Mouse (Mus musculus) brown adipose tissue, adult 24 weeks (tissue): ENCODE results near the gene Rab37. TPM values are rescaled to one million over a fixed set of nuclear protein-coding genes. Genes with fewer than 3 reads are reported as not detected.

Experiments used
- H3K27ac ChIP-seq: fragments of 200-500 bp; replicated peaks from 2 replicates; pipeline ENCODE4 v1.5.1; 2012; ENCODE audit warnings: low read depth, mild to moderate bottlenecking, low read length
- H3K4me1 ChIP-seq: fragments of 200-500 bp; 2 replicates; pipeline ENCODE4 v1.6.1; 2012; ENCODE audit warnings: low read length, mixed read lengths; ENCODE audit not compliant: control insufficient read depth, insufficient read depth, insufficient read length
- H3K4me3 ChIP-seq: fragments of 200-500 bp; 2 replicates; pipeline ENCODE4 v1.5.1; 2012; ENCODE audit warnings: low read depth, mild to moderate bottlenecking, low read length, moderate library complexity; ENCODE audit not compliant: insufficient read depth
- polyA plus RNA-seq: library from polyadenylated mRNA; stranded (reverse); fragments of >200 nt; gene quantifications from 2 replicates; pipeline ENCODE4 v1.2.4, GENCODE M21; 2012; ENCODE audit not compliant: missing spikeins, insufficient read depth, insufficient read length

The Rab37 gene
- polyA plus RNA-seq, 1 experiment, result 0.79 TPM

- no peaks in the 10 kb centered on the region for H3K4me1 ChIP-seq
- H3K27ac ChIP-seq, result no peak overlapping the region
- H3K4me3 ChIP-seq, result no peak overlapping the region
Measured at GRCm38 (mm10) chr11:115138597-115139262, 47.5 kb downstream of the Rab37 start.

GRCm38 (mm10) chr11:115141970-115142369, 50.7 kb downstream of the Rab37 start:
- H3K4me1 ChIP-seq, result no peaks in the 10 kb centered on the region
- no peak overlapping the region for H3K27ac ChIP-seq
- H3K4me3 ChIP-seq, result no peak overlapping the region

- no peaks in the 10 kb centered on the region for H3K4me1 ChIP-seq
- no peak overlapping the region for H3K4me3 ChIP-seq
- no peak overlapping the region for H3K27ac ChIP-seq
Measured at GRCm38 (mm10) chr11:115147813-115148212, 56.6 kb downstream of the Rab37 start.

GRCm38 (mm10) chr11:115150741-115151254, 59.6 kb downstream of the Rab37 start:
- Histone ChIP-seq H3K4me3 (no peak overlapping the region), H3K4me1 (no peaks in the 10 kb centered on the region), H3K27ac (no peak overlapping the region)

- H3K4me1 ChIP-seq, result no peaks in the 10 kb centered on the region
- H3K4me3 ChIP-seq, result peak overlapping the region; percentile 47
- H3K27ac ChIP-seq, result no peak overlapping the region
Measured at GRCm38 (mm10) chr11:115151755-115152429, 60.7 kb downstream of the Rab37 start.

GRCm38 (mm10) chr11:115153088-115153487, 61.9 kb downstream of the Rab37 start:
- Histone ChIP-seq H3K4me3 (no peak overlapping the region), H3K4me1 (no peaks in the 10 kb centered on the region)

GRCm38 (mm10) chr11:115153699-115154292, 62.6 kb downstream of the Rab37 start:
- peak overlapping the region; percentile 32 for H3K4me3 ChIP-seq
- no peak overlapping the region for H3K27ac ChIP-seq
- H3K4me1 ChIP-seq, result no peaks in the 10 kb centered on the region

More at GRCm38 (mm10) chr11:115153088-115153487, 61.9 kb downstream of the Rab37 start:
- no peak overlapping the region for H3K27ac ChIP-seq

- H3K4me3 ChIP-seq, result no peak overlapping the region
Measured at GRCm38 (mm10) chr11:115155053-115155634, 63.9 kb downstream of the Rab37 start.

GRCm38 (mm10) chr11:115157933-115158719, 66.9 kb downstream of the Rab37 start:
- Histone ChIP-seq H3K4me3 (no peak overlapping the region), H3K27ac (no peak overlapping the region), H3K4me1 (no peaks in the 10 kb centered on the region)

More at GRCm38 (mm10) chr11:115155053-115155634, 63.9 kb downstream of the Rab37 start:
- no peaks in the 10 kb centered on the region for H3K4me1 ChIP-seq
- no peak overlapping the region for H3K27ac ChIP-seq

- no peak overlapping the region for H3K27ac ChIP-seq
- H3K4me1 ChIP-seq, result no peaks in the 10 kb centered on the region
- H3K4me3 ChIP-seq, result no peak overlapping the region
Measured at GRCm38 (mm10) chr11:115160016-115160797, 69.0 kb downstream of the Rab37 start.

GRCm38 (mm10) chr11:115160883-115161577, 69.8 kb downstream of the Rab37 start:
- Histone ChIP-seq H3K27ac (no peak overlapping the region; the same call in 1 of the 2 replicates), H3K4me1 (no peaks in the 10 kb centered on the region), H3K4me3 (no peak overlapping the region)

GRCm38 (mm10) chr11:115161578-115162204, 70.5 kb downstream of the Rab37 start:
- no peaks in the 10 kb centered on the region for H3K4me1 ChIP-seq
- H3K4me3 ChIP-seq, result no peak overlapping the region
- H3K27ac ChIP-seq, result peak overlapping the region; percentile 25

- no peak overlapping the region for H3K27ac ChIP-seq
- no peaks in the 10 kb centered on the region for H3K4me1 ChIP-seq
- 0 out of 2 replicates have a peak overlapping the region, but pooled peaks have one; percentile 48 for H3K4me3 ChIP-seq
Measured at GRCm38 (mm10) chr11:115162205-115162601, 71.0 kb downstream of the Rab37 start.
